Mouse (Mus musculus) testis, postnatal 10 days (tissue): ENCODE results near the gene Tcaf2.
A peak's percentile ranks its signal among the peaks of the same experiment; 100 is the strongest.

Experiments
- DNase-seq: peaks from one replicate; pipeline ENCODE4 v3.0.0; 2021; ENCODE audit warnings: low spot score

Tcaf2 gene

DNA sequence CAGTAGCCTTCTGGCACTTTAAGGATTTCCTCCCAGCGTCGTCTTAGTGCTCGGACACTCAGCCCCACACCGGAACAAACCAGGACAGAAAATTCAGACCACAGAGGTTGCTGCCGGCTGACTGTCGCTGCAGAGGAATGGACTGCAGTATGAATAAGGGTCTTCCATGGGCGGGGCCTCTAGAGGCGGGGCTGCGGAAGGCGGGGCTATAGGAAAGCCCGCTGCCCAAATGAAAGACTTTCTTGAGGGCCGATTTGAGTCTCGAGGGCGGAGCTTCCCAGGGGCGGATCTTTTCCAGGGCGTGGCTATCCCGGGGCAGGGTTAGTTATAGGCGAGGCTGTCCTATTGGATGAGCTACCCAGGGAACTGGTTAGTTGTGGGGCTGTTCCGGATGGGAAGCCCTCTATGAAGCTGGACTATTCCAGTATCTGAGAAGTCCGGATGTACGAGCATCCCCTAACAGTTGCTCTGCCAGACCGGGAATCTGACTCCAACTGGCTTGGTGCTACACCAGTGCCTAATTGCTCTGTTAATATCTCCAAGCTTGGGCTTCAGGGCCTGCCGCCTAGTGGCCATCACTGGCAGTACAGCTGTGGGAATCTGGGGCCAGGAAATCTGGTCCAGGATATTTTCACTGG, at the start of gene Tcaf2:
TSS of gene Tcaf2 (minus strand) at position 343 of the 638 bp plus-strand sequence.
- DNase-seq, result peak; percentile 92

DNA sequence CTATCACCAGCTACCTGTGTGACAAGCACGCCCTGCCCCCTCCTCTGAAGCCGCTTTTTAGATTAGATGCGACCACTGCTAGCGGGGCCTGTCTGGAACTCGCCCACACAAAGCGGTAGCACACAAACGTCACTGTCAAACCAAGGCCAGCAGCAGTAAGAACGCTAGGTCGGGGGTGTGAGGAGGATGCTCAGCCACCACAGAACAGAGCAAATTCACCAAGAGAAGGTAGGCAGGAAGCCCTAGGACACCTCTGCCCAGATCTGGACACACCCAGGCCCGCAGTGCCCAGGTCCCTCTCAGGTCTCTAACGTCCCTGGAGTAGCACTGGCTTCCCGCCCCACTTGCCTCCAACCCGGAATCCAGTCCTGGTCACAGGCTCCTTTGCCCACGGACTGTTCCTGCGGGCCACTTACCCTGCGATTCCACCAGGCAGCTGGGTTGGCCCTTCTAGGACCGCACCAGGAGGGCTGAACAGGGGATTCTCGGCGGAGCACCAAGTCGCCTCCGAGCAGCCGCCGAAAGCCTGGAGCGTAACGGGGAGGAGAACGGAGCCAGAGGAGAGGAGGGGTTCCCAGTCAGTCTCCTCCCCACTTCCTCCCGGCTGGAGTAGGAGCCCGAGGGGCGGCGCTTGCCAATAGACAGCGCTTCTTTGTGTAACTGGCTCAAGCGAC, 47.6 kb upstream of the Tcaf2 start:
- DNase-seq, result peak; percentile 83

- peak; percentile 84 for DNase-seq
These were observed 47.1 kb upstream of the Tcaf2 start for GRCm38 (mm10) chr6:42692154-42692516.

GRCm38 (mm10) chr6:42689761-42690160, 44.7 kb upstream of the Tcaf2 start:
- DNase-seq, result no peak

- no peak for DNase-seq
These were observed 42.9 kb upstream of the Tcaf2 start for GRCm38 (mm10) chr6:42687907-42688306.

- no peak for DNase-seq
These were observed 35.0 kb upstream of the Tcaf2 start for GRCm38 (mm10) chr6:42680077-42680476.

DNA sequence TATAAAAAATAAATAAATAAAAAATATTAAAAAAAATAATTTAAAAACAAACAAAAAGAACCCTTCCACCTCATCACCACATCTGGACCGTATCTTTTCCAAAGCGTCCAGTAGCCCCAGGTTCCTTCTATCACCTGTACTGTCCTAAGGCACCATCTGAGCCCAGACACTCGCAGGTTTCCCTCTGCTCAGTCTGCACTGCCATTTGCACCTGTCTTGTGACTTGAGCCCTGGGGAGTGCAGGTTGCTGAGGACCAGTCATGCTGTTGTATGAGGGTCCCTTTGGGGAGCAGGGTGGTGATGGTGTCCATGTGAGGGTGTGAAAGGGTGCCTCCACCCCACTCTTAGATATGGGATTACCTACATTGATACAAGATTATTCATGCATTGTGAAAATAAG, 31.0 kb upstream of the Tcaf2 start:
- DNase-seq, result no peak

DNA sequence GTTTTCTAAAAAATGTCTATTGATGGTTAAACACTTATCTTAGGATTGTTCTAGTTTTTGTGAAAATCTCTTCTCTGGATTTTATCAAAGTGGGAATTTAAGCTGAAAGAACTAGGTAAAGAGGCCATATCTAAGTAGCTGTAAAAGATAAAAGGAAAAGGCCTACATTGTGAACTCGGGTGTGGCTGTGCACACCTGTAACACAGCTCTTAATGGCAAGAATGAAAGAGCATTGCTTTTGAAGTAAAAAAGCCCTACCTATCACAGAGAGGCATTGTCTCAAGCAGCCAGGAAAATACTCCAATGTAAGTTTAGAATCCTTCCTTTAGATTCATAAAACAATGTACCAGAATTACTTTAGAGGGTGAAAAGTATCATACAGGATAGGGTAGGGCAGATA, 26.7 kb upstream of the Tcaf2 start:
- no peak for DNase-seq

GRCm38 (mm10) chr6:42667722-42668121, 22.7 kb upstream of the Tcaf2 start:
- no peak for DNase-seq

DNA sequence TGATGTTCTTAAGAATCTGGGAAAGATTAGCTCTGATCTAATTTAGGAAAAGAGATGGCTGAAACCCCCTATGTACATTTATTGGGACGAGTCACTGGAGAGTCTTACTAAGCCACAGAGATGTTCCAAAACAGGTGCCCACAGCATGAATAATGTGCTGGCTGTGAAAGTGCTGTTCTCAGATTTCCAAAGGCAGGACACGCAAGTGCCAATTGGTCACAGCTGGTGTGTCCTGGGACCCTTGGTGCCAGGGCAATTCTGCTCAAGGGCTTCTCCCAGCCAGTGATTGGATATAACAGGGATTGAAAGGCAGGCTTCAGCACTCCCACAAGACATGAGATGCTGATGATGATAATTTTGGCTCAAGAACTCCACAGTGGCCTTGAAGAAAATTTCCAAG, 16.7 kb upstream of the Tcaf2 start:
- DNase-seq, result no peak

- DNase-seq, result no peak
These were observed 10.7 kb downstream of the Tcaf2 start for GRCm38 (mm10) chr6:42634393-42634792.

DNA sequence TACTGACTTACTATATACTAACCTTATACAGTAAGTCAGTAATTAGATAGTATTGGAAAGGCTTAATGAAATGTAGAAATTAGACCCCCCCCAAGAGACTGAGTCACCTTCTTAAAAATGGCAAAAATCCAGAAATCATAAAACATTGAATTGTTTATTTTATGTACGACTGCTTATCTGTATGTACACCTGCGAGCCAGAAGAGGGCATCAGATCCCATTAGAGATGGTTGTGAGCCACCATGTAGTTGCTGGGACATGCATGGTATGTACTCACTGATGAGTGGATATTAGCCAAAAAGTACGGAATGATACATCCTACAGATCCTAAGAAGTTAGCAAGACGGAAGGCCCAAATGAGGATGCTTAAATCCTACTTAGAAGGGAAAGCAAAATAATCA, 13.7 kb downstream of the Tcaf2 start:
- no peak for DNase-seq

GRCm38 (mm10) chr6:42616904-42617303, 28.1 kb downstream of the Tcaf2 start:
- no peak for DNase-seq

- no peak for DNase-seq
These were observed 32.8 kb downstream of the Tcaf2 start for GRCm38 (mm10) chr6:42612218-42612617.

- DNase-seq, result no peak
These were observed 34.0 kb downstream of the Tcaf2 start for GRCm38 (mm10) chr6:42610954-42611522.

- DNase-seq, result no peak
These were observed 47.5 kb downstream of the Tcaf2 start, which contains the start of gene Tcaf3 for GRCm38 (mm10) chr6:42597592-42597991. Gene Tcaf3 (minus strand): TSS chr6:42597692.

GRCm38 (mm10) chr6:42593138-42593882, 51.7 kb downstream of the Tcaf2 start:
- DNase-seq, result no peak

DNA sequence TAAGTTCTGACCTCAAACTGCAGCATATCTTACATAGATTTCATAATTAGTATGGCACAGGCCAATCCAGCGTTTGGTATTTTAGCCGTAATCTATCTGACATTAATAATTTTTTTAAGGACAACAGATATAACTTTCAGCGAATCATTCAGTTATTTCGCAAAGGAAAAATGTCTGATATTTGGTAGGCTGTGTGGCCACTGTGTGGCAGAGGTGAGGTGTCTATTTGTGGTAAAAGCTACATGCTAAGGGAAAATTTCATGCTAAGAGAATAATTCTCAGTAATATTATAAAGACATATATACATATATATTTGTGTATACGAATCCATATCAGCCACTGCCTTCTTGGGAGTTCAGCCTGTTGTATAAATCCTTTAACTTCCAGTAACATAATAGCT, 58.5 kb downstream of the Tcaf2 start:
- DNase-seq, result no peak

DNA sequence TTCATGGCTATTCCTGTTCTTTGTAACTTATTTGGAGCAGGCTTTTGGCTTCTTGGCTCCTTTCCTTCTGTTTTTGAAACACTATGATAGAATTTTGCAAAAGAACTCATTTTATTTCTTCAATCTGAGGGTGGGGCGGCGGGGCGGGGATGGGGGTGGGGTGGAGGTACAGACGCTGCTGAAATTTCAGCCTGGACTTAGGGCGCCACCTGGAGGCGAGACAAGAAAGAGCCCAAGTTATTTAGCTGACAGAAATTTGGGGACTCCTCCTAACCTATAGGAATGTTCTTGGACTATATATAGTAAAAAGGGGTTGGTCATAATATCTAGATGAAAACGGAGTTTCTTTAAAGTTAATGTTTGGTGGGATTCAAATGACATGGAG, 61.6 kb downstream of the Tcaf2 start:
- peak; percentile 87 for DNase-seq

GRCm38 (mm10) chr6:42582741-42583487, 62.1 kb downstream of the Tcaf2 start:
- no peak for DNase-seq

- no peak for DNase-seq
These were observed 66.4 kb downstream of the Tcaf2 start for GRCm38 (mm10) chr6:42578678-42579077.

GRCm38 (mm10) chr6:42577433-42577832, 67.6 kb downstream of the Tcaf2 start:
- no peak for DNase-seq
